10 mouse cellular contexts compared by ENCODE assay signal in the genomic region with DNA sequence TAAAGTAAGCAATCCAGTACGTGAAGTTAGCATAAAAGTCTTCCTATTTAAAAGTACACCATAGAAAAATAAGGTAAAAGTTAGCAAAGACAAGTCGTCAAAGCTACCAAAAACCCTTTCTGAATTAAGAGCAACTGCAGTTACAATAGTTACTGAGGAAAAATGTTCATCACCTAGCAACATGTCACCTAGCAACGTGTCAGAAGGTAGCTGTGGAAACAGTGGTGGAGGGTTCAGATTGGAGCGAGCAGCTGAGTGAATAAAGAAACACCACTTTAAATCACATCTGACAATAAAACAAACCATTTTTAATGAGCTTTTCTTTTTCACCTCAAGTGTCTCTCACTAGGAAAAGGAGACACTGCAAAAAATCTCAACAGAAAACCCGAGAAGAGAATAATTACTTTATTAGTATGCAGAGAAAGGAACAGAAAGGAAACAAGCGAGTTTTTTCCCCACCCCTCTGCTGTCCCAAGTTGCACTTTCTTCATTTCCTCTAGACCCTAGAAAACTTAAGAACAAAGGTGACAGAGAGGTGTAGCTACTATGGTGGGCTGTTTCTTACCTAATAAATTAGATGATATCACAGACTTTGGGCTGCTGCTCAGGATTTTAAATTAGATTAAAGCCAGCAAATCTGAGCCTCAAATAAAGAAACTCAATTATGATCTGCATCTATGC.
DNase-seq lines count a peak whose midpoint lies in the region.
"Had no signal": no experiment of that assay in that cellular context is flagged by ENCODE, and none has a peak within 500 bp of the region (broad histone marks: within the 10 kb centered on the region; RNA-seq: fewer than 3 reads in every experiment).

No protein-coding gene starts in this region.

- intact Hi-C loops in left cerebral cortex, postnatal 10 days (cut with DNase I), result no loop called here

- peak; percentile 20 to 60 for DNase-seq in left cerebral cortex, postnatal 10 days (ENCODE audit: extremely low spot score in 1 of 2, low spot score in 2 of 2)
- DNase-seq in left cerebral cortex, adult 8-10 months (ENCODE audit: low spot score in 2 of 2), result no peak
- peak; percentile 22 to 26 for DNase-seq in frontal cortex, postnatal 10 days (ENCODE audit: low spot score in 2 of 2)
- DNase-seq in mesoderm, embryonic 11.5 days (ENCODE audit: low read depth, low spot score), result peak; percentile 77
- peak; percentile 15 for DNase-seq in right cerebral cortex, postnatal 14 days
- DNase-seq in adrenal gland, adult 8-10 months, result no peak
- no peak for DNase-seq in gastrocnemius, adult 18-20 months (ENCODE audit: low spot score)
- DNase-seq in thymus, adult 18-20 months, result no peak
- DNase-seq: B cell, adult 2 months; heart, adult 11 months had no signal

Comparison
In these comparisons a context has a peak if more than half of its experiments do, and no peak if none do; other contexts are left out.
1. DNase-seq: peak in left cerebral cortex, postnatal 10 days (2 of 2), frontal cortex, postnatal 10 days (2 of 2), mesoderm, embryonic 11.5 days (single experiment) and right cerebral cortex, postnatal 14 days (single experiment); none in left cerebral cortex, adult 8-10 months (0 of 2), adrenal gland, adult 8-10 months (single experiment), gastrocnemius, adult 18-20 months (single experiment) and thymus, adult 18-20 months (0 of 2).